Mouse (Mus musculus) limb, embryonic 10.5 days (tissue): ENCODE measurements around the gene Ccndbp1. TPM values are rescaled to one million over a fixed set of nuclear protein-coding genes. Genes with fewer than 3 reads are reported as not detected.
"Not testable (repeated sequence)": the region's sequence is repeated elsewhere in the genome, so short reads cannot be mapped to it uniquely, and the experiment has no call there.

Experiments used
- DNase-seq: peaks from one replicate; pipeline ENCODE4 v3.0.0-alpha.2; 2017; ENCODE audit warnings: low spot score
- H3K27ac ChIP-seq: fragments of 300-500 bp; sonication (generic); 2 replicates; pipeline ENCODE4 v1.5.1; 2016; ENCODE audit warnings: mild to moderate bottlenecking
- H3K27me3 ChIP-seq: fragments of 300-500 bp; sonication (generic); 2 replicates; pipeline ENCODE4 v1.6.1; 2016; ENCODE audit warnings: low read depth, mild to moderate bottlenecking; ENCODE audit not compliant: poor library complexity, severe bottlenecking
- H3K36me3 ChIP-seq: fragments of 300-500 bp; sonication (generic); 2 replicates; pipeline ENCODE4 v1.6.1; 2016; ENCODE audit warnings: mild to moderate bottlenecking, moderate library complexity
- H3K4me1 ChIP-seq: fragments of 300-500 bp; sonication (generic); 2 replicates; pipeline ENCODE4 v1.6.1; 2016
- H3K4me3 ChIP-seq: fragments of 300-500 bp; sonication (generic); 2 replicates; pipeline ENCODE4 v1.5.1; 2016; ENCODE audit warnings: mild to moderate bottlenecking, moderate library complexity
- H3K9me3 ChIP-seq: fragments of 300-500 bp; sonication (generic); replicated peaks from 2 replicates; pipeline ENCODE4 v1.6.1; 2016; ENCODE audit warnings: mild to moderate bottlenecking
- WGBS: fragments of 180-500 bp; shearing (Covaris S2); methylation state at CpG from one replicate; pipeline ENCODE4 v1.1.7; 2016; 5-methylcytosine and 5-hydroxymethylcytosine counted together
- polyA plus RNA-seq: library from polyadenylated mRNA; unstranded; fragments of >200 nt; fragmentation: Nextera tagmentation; extraction: Ambion mirVana; gene quantifications from 2 replicates; pipeline ENCODE4 v1.2.1, GENCODE M21; 2016

Ccndbp1 gene
- polyA plus RNA-seq, 1 experiment from 2014 or later = 34.6 TPM

GRCm38 (mm10) chr2:121006986-121007385 is 1.2 kb upstream of the Ccndbp1 start:
- H3K27ac ChIP-seq = no peak overlapping the region
- no peaks in the 10 kb centered on the region for H3K27me3 ChIP-seq
- H3K4me1 ChIP-seq = peaks cover 12% of the 10 kb centered on the region
- H3K36me3 ChIP-seq = peaks cover under 1% of the 10 kb centered on the region; the same call in 1 of the 2 replicates
- H3K9me3 ChIP-seq = no peaks in the 10 kb centered on the region
- WGBS = 89% methylated on average over 1 of the region's 1 CpGs
- no peak for DNase-seq
- H3K4me3 ChIP-seq = no peak overlapping the region

DNA sequence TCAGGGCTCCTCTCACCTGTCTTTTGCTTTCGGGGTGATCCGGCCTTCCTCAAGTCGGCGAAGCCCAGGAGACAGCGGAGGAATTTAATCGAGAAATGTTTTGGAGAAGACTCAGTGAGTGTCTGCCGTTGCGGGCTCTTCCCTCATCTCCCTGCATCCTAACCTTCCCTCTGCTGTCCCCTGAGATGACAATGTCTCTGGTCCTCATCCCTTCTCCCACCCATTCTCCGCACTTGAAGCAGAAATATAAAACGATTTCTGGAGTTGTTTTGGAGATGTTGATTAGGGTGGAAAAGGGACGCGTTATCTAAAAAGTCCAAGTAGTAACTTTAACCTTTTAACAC is 433 bp downstream of the Ccndbp1 start:
- Histone ChIP-seq H3K27me3 (no peaks in the 10 kb centered on the region), H3K9me3 (no peaks in the 10 kb centered on the region), H3K4me3 (peak overlapping the region; percentile 90), H3K4me1 (peaks cover 12% of the 10 kb centered on the region), H3K36me3 (peaks cover 13% of the 10 kb centered on the region), H3K27ac (peak overlapping the region; percentile 64; the same call in 1 of the 2 replicates)
- 1% methylated on average over 12 of the region's 12 CpGs for WGBS
- no peak for DNase-seq

DNA sequence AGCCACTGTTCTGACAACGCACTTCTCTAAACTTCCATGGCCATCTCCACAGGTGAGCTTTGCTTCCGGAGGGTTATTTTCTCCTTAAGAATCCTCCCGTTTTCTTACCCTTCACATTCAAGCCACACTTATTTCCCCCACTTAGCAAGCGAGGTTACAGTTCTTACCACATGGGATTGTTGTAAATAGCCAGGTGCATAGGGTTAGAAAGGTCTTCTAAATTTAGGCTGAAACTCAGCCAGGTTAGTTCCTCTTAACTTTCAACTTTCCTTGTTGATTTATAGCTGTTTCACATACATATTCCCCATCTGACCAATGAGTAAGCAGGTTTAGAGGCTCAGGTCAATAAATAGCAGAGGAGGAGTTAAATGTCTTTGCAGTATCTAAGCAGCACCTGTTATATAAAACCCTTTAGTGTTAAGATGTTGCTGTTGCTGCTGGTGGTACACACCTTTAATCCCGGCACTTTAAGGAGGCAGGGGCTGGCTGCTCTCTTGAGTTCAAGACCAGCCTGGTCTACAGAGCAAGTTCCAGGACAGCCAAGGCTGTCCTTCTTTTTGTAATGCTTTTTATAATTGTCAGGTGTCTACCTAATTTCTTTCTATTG is 971 bp downstream of the Ccndbp1 start:
- H3K27ac ChIP-seq = no peak overlapping the region
- H3K27me3 ChIP-seq = no peaks in the 10 kb centered on the region
- H3K4me3 ChIP-seq = peak overlapping the region; percentile 90
- peaks cover 17% of the 10 kb centered on the region for H3K36me3 ChIP-seq
- DNase-seq = no peak
- H3K4me1 ChIP-seq = peaks cover 12% of the 10 kb centered on the region
- 25% methylated on average over 5 of the region's 5 CpGs for WGBS
- no peaks in the 10 kb centered on the region for H3K9me3 ChIP-seq

GRCm38 (mm10) chr2:121012676-121013075 is 4.5 kb downstream of the Ccndbp1 start:
- WGBS = 92% methylated on average over 9 of the region's 9 CpGs
- Histone ChIP-seq H3K4me1 (peaks cover 12% of the 10 kb centered on the region), H3K27ac (no peak overlapping the region), H3K4me3 (no peak overlapping the region), H3K27me3 (no peaks in the 10 kb centered on the region), H3K36me3 (peaks cover 43% of the 10 kb centered on the region), H3K9me3 (no peaks in the 10 kb centered on the region)
- no peak for DNase-seq

GRCm38 (mm10) chr2:121015507-121015906 is 7.3 kb downstream of the Ccndbp1 start:
- no peaks in the 10 kb centered on the region for H3K9me3 ChIP-seq
- WGBS = 86% methylated on average over 2 of the region's 2 CpGs
- no peaks in the 10 kb centered on the region for H3K4me1 ChIP-seq
- no peaks in the 10 kb centered on the region for H3K27me3 ChIP-seq
- H3K36me3 ChIP-seq = peaks cover 47% of the 10 kb centered on the region
- H3K27ac ChIP-seq = no peak overlapping the region
- DNase-seq = no peak
- no peak overlapping the region for H3K4me3 ChIP-seq

- H3K4me3 ChIP-seq = no peak overlapping the region
- no peak for DNase-seq
- no peaks in the 10 kb centered on the region for H3K4me1 ChIP-seq
- no peaks in the 10 kb centered on the region for H3K9me3 ChIP-seq
- peaks cover 47% of the 10 kb centered on the region for H3K36me3 ChIP-seq
- WGBS = 94% methylated on average over 9 of the region's 9 CpGs
- H3K27me3 ChIP-seq = no peaks in the 10 kb centered on the region
- no peak overlapping the region for H3K27ac ChIP-seq
These were observed 8.0 kb downstream of the Ccndbp1 start for GRCm38 (mm10) chr2:121016226-121016625.

- H3K27ac ChIP-seq = no peak overlapping the region
- 95% methylated on average over 1 of the region's 1 CpGs for WGBS
- H3K27me3 ChIP-seq = no peaks in the 10 kb centered on the region
These were observed 8.9 kb downstream of the Ccndbp1 start for GRCm38 (mm10) chr2:121017151-121017550.

GRCm38 (mm10) chr2:121022918-121023317 is 14.7 kb downstream of the Ccndbp1 start:
- WGBS = 78% methylated on average over 5 of the region's 5 CpGs
- Histone ChIP-seq H3K36me3 (peaks cover 2% of the 10 kb centered on the region), H3K4me3 (no peak overlapping the region)

More at GRCm38 (mm10) chr2:121017151-121017550, 8.9 kb downstream of the Ccndbp1 start:
- no peak overlapping the region for H3K4me3 ChIP-seq
- DNase-seq = no peak
- no peaks in the 10 kb centered on the region for H3K9me3 ChIP-seq
- H3K36me3 ChIP-seq = peaks cover 45% of the 10 kb centered on the region
- no peaks in the 10 kb centered on the region for H3K4me1 ChIP-seq

DNA sequence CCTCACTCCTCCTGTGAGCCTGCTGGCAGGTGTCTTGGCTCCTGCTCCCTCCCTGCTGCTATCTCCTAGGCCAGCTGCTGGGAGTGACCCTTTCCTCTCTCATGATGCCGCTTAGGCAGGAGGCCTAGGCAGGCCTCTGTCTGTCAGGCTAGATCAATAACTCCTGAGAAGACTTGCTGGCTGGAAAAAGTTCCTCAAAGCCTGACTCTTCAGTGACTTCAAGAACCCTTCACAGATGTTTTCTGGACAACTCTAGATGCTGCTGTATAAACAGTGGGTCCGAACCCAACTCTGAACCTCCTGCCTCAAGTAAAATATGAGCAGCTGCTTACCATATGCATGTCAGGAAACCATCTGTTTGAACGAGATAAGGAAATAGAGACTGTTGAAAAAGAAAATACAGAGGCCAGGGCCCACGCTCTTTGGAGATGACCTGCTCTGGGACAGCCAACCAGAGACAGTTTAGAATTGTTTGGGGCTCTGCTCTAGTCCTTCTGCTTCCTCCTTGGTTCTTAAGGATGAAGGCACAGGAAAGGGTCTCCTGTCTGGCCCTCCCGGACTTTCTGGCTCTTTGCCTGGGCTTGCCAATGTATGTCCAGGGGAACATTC is 28.6 kb downstream of the Ccndbp1 start, which contains the start of gene Epb42:
Gene Epb42 (minus strand): TSS at position 340 of the 609 bp plus-strand sequence.
- no peak for DNase-seq

More at GRCm38 (mm10) chr2:121022918-121023317, 14.7 kb downstream of the Ccndbp1 start:
- DNase-seq = no peak
- H3K27me3 ChIP-seq = no peaks in the 10 kb centered on the region; the same call in 1 of the 2 replicates
- H3K4me1 ChIP-seq = no peaks in the 10 kb centered on the region
- H3K9me3 ChIP-seq = no peaks in the 10 kb centered on the region
- no peak overlapping the region for H3K27ac ChIP-seq

GRCm38 (mm10) chr2:121038851-121039250 is 30.6 kb downstream of the Ccndbp1 start:
- 93% methylated on average over 1 of the region's 1 CpGs for WGBS

More for the DNA sequence above, 28.6 kb downstream of the Ccndbp1 start, which contains the start of gene Epb42:
- Histone ChIP-seq H3K4me1 (no peaks in the 10 kb centered on the region), H3K27ac (no peak within 1 kb of the TSS), H3K27me3 (no peaks in the 10 kb centered on the region), H3K36me3 (no peaks in the 10 kb centered on the region), H3K9me3 (no peaks in the 10 kb centered on the region), H3K4me3 (no peak within 1 kb of the TSS)
- 73% methylated on average over 5 of the region's 5 CpGs for whole genome bisulfite sequencing

GRCm38 (mm10) chr2:121039382-121039781 is 31.2 kb downstream of the Ccndbp1 start:
- Histone ChIP-seq H3K27ac (no peak overlapping the region), H3K4me3 (no peak overlapping the region), H3K9me3 (no peaks in the 10 kb centered on the region), H3K4me1 (no peaks in the 10 kb centered on the region), H3K36me3 (no peaks in the 10 kb centered on the region), H3K27me3 (no peaks in the 10 kb centered on the region)
- no peak for DNase-seq
- WGBS = 98% methylated on average over 1 of the region's 1 CpGs

More at GRCm38 (mm10) chr2:121038851-121039250, 30.6 kb downstream of the Ccndbp1 start:
- H3K27ac ChIP-seq, DNase-seq, H3K27me3 ChIP-seq, H3K4me1 ChIP-seq, H3K4me3 ChIP-seq, H3K9me3 ChIP-seq, H3K36me3 ChIP-seq: not testable (repeated sequence)

DNA sequence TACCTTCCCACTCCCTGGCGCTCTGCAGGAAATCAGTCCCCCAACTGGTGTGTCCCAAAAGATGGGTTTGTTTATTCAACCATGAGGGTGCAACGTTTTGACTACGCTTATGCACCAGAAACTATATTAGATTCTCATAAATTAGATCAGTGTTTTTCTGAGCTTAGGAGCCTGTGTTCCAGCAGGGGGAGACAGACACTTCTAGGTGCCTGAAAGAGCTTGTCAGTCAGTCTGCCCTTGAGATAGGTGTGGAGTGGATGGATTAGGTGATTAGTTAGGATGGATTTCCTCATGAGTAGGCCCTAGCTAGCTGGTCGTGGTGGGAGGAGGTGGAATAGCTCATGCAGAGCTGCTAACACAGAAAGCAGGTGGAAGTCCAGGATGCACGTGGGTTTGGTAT is 32.9 kb downstream of the Ccndbp1 start:
- Histone ChIP-seq H3K4me3 (no peak overlapping the region), H3K36me3 (no peaks in the 10 kb centered on the region), H3K27me3 (no peaks in the 10 kb centered on the region), H3K9me3 (no peaks in the 10 kb centered on the region), H3K4me1 (no peaks in the 10 kb centered on the region), H3K27ac (no peak overlapping the region)
- WGBS = 50% methylated on average over 5 of the region's 5 CpGs
- no peak for DNase-seq

- no peak overlapping the region for H3K4me3 ChIP-seq
- 85% methylated on average over 4 of the region's 4 CpGs for WGBS
- H3K9me3 ChIP-seq = no peaks in the 10 kb centered on the region
- no peak for DNase-seq
- H3K4me1 ChIP-seq = no peaks in the 10 kb centered on the region
- no peak overlapping the region for H3K27ac ChIP-seq
- H3K36me3 ChIP-seq = no peaks in the 10 kb centered on the region
- no peaks in the 10 kb centered on the region for H3K27me3 ChIP-seq
These were observed 37.5 kb downstream of the Ccndbp1 start for GRCm38 (mm10) chr2:121045653-121046052.
